Mouse (Mus musculus): ENCODE measurements around the gene Upp2. TPM values are rescaled to one million over a fixed set of nuclear protein-coding genes. Genes with fewer than 3 reads are reported as not detected.

Upp2 gene
- polyA plus RNA-seq, 1 experiment from 2014 or later = 11.4 TPM

DNA sequence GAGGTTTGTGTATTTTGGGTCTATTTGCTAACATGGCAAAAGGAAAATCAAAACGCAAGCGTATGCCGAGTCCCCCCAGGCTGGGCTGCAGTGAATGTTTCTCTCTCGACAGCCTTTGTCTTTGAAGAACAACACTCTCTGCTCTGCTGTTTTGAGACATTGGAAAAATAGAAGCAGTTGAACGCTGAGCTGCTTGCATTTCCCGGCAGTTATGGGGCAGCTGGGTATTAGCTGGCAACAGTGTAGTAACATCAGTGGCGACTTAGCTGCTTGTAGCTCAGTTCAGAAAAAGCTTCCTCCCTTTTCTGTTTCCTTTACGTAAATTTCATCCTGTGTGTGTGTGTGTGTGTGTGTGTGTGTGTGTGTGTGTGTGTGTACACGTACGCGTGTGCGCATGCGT, 93.5 kb downstream of the Upp2 start:
- WGBS = 52% methylated on average over 13 of the region's 13 CpGs
- no peaks in the 10 kb centered on the region for H3K36me3 ChIP-seq
- H3K27ac ChIP-seq = 0 out of 2 replicates have a peak overlapping the region, but pooled peaks have one; percentile 28
- peak; percentile 26; the same call in 1 of the 2 replicates for ATAC-seq (ENCODE audit: insufficient number of reproducible peaks, insufficient read depth, low FRiP score, low TSS enrichment, low read depth)
- no peaks in the 10 kb centered on the region for H3K9me3 ChIP-seq
- H3K27me3 ChIP-seq = no peaks in the 10 kb centered on the region
- H3K4me1 ChIP-seq = peaks cover 21% of the 10 kb centered on the region
- H3K4me2 ChIP-seq = peak overlapping the region; percentile 21; the same call in 1 of the 2 replicates
- no peak overlapping the region for H3K9ac ChIP-seq
- no peak overlapping the region for H3K4me3 ChIP-seq

DNA sequence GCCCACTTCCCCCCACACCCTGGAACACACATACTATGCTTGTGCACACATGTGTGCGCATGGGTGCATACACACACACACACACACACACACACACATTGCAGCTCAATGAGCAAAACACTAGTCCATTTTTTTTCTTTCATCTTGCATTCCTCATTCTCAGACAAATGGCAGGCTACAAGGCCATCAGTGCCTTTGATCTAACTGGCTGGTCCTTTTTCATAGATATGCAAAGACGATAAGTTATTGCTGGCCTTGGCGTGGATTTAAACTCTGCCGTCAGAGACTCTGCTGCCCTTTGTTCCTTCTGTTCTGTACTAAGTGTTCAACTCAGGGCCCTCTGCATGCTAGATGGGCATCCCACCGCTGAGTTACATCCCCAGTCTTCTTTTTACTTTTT, 94.0 kb downstream of the Upp2 start:
- H3K27me3 ChIP-seq = 0 out of 2 replicates have a peak, but pooled peaks cover 1% of the 10 kb centered on the region
- no peaks in the 10 kb centered on the region for H3K36me3 ChIP-seq
- no peaks in the 10 kb centered on the region for H3K9me3 ChIP-seq
- H3K4me2 ChIP-seq = no peak overlapping the region
- H3K4me1 ChIP-seq = peaks cover 20% of the 10 kb centered on the region
- H3K27ac ChIP-seq = 0 out of 2 replicates have a peak overlapping the region, but pooled peaks have one; percentile 28
- ATAC-seq (ENCODE audit: insufficient number of reproducible peaks, insufficient read depth, low FRiP score, low TSS enrichment, low read depth) = no peak
- H3K4me3 ChIP-seq = no peak overlapping the region
- 81% methylated on average over 5 of the region's 5 CpGs for WGBS
- H3K9ac ChIP-seq = no peak overlapping the region

DNA sequence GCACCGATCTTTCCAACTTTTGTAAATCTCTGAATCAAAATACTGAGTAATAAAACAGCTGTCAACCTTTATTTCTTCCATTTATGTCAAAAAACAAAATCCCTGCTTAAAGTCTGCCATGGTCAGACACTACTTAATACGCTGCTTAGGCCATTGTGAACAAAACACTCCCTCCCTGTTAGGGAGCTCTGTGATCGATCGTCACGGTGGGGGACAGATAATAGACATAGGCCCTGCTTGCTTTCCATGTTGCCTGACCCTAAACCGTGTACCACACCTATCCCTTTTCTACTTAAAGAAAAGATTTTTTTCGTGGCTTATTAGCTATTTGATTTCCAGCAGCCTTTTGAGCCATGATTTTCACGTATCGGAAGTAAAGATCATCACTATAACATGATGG, 95.6 kb downstream of the Upp2 start:
- no peak for ATAC-seq (ENCODE audit: insufficient number of reproducible peaks, insufficient read depth, low FRiP score, low TSS enrichment, low read depth)
- H3K9ac ChIP-seq = no peak overlapping the region
- H3K4me3 ChIP-seq = no peak overlapping the region
- H3K27me3 ChIP-seq = peaks cover 4% of the 10 kb centered on the region; the same call in 1 of the 2 replicates
- H3K27ac ChIP-seq = no peak overlapping the region
- peaks cover 13% of the 10 kb centered on the region for H3K4me1 ChIP-seq
- H3K36me3 ChIP-seq = no peaks in the 10 kb centered on the region
- H3K9me3 ChIP-seq = no peaks in the 10 kb centered on the region
- H3K4me2 ChIP-seq = no peak overlapping the region
- 80% methylated on average over 9 of the region's 9 CpGs for WGBS

DNA sequence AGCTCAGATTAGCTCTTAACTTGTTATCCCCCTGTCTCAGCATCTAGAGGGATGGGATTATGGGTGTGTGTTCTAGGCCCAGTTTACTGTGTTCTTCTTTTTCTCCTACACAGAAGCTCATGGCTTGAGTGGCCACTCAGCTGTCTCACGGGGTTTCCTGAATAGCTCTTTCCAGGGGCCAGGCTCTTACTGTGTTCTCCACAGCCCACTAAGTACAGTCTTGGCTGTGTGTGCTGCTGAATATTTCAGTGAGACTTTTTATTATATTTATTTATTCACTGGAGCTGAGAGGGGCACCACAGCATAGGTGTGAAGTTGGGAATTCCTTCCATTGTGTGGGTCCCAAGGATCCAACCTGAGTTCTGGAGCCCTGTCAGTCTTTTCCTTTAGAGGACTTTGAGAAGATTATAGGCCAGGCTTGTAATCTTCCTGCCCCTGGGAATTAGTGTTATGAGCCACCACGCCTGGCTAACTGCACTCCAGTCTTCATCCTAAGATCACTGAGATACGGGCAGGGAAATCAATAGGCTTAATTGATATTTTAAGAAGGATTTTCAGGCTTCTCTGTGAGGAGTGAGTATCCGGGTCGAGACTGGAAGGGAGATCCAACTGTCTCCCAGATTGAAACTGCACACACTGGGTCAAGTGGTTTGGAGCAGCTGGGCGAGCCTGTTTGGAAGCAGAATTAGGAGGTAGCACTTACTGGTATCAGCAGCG, 96.5 kb downstream of the Upp2 start:
- 83% methylated on average over 7 of the region's 7 CpGs for WGBS

DNA sequence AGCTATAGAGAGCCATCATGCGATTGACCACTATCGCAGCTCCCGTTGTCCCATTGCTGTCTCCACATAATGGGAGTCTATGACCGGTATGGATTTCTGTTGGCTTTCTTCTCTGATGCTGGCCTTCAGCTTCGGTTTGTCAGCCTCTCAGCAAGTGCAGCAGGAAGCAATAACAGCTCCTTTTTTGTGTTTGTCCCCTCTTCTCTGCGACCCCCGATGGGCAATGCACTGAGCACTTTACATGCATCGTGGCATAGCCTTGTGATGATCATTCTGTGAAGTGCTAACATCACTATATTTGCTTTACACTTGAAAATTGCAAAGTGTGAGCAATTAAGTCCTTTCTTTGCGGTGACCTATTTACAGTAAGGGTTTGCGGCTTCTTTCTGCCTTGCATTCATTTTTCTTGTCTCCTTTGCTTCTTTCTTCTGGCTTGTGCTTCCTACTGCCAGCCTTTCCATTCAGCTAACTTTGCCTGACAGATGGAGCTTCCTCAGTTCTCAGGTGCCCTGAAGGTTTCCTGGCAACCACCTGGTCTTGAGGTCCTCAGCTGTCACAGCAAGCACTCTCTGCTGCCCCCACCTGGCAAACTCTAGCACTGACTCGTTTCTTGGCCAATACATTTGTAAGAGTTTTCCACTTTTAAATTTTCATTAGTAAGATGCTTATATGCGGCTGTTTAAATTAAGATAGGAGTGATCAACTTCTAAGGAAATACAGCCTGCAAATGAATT, 98.2 kb downstream of the Upp2 start:
- no peak overlapping the region for H3K4me2 ChIP-seq
- H3K27ac ChIP-seq = no peak overlapping the region
- WGBS = 83% methylated on average over 12 of the region's 12 CpGs
- no peak for ATAC-seq (ENCODE audit: insufficient number of reproducible peaks, insufficient read depth, low FRiP score, low TSS enrichment, low read depth)
- H3K27me3 ChIP-seq = peaks cover 4% of the 10 kb centered on the region; the same call in 1 of the 2 replicates
- no peaks in the 10 kb centered on the region for H3K9me3 ChIP-seq
- no peaks in the 10 kb centered on the region for H3K36me3 ChIP-seq
- H3K4me3 ChIP-seq = no peak overlapping the region
- peaks cover 17% of the 10 kb centered on the region for H3K4me1 ChIP-seq
- no peak overlapping the region for H3K9ac ChIP-seq

More for the DNA sequence above, 96.5 kb downstream of the Upp2 start:
- ATAC-seq (ENCODE audit: insufficient number of reproducible peaks, insufficient read depth, low FRiP score, low TSS enrichment, low read depth) = no peak
- H3K27me3 ChIP-seq = peaks cover 4% of the 10 kb centered on the region; the same call in 1 of the 2 replicates
- H3K4me1 ChIP-seq = peaks cover 18% of the 10 kb centered on the region
- H3K9me3 ChIP-seq = no peaks in the 10 kb centered on the region
- H3K4me3 ChIP-seq = no peak overlapping the region
- no peaks in the 10 kb centered on the region for H3K36me3 ChIP-seq
- no peak overlapping the region for H3K9ac ChIP-seq
- no peak overlapping the region for H3K4me2 ChIP-seq
- H3K27ac ChIP-seq = no peak overlapping the region

DNA sequence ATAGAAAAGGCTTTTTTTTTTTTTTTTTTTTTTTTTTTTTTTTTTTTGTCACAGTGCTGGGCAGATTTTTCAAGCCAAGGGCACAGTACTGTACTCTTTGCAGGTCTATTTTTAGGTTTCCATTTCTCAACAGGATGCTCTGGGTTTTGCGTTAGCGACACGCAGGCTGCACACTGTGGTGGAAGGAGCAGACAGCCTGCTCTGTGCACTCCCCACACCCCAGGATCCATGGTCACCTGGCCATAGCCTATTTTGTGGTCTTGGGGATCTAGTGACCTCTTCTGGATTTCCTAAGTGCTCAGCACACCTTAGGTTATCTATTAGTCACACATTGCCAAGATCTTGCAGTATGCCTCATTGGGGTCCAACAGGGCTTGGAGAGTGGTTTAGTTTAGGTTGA, 100.2 kb downstream of the Upp2 start:
- no peaks in the 10 kb centered on the region for H3K36me3 ChIP-seq
- H3K27me3 ChIP-seq = peaks cover 4% of the 10 kb centered on the region; the same call in 1 of the 2 replicates
- H3K4me3 ChIP-seq = no peak overlapping the region
- no peak overlapping the region for H3K27ac ChIP-seq
- H3K4me2 ChIP-seq = no peak overlapping the region
- no peak for ATAC-seq (ENCODE audit: insufficient number of reproducible peaks, insufficient read depth, low FRiP score, low TSS enrichment, low read depth)
- WGBS = 72% methylated on average over 3 of the region's 3 CpGs
- H3K4me1 ChIP-seq = peaks cover 11% of the 10 kb centered on the region; the same call in 1 of the 2 replicates
- peaks cover 5% of the 10 kb centered on the region for H3K9me3 ChIP-seq
- no peak overlapping the region for H3K9ac ChIP-seq

DNA sequence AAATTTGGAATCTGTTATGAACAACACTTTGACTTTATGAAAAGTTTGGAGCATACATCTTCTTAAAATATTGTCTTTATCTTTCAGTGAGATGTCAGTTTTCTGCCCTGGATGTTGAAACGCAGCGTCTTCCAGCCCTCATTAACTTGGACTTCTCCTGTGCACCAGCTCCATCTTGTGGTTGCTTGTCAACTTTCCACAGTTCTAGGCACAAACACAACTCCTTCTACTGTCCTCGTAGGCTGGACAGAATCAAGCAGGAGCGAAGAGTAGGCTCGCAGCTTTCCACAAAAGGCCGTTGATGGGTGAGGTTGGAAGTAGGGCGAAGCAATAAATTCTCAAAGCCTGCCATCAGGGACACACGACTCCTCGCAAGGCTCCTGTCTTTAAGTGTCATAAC, 100.9 kb downstream of the Upp2 start:
- H3K4me2 ChIP-seq = no peak overlapping the region
- no peak for ATAC-seq (ENCODE audit: insufficient number of reproducible peaks, insufficient read depth, low FRiP score, low TSS enrichment, low read depth)
- no peak overlapping the region for H3K9ac ChIP-seq
- no peak overlapping the region for H3K27ac ChIP-seq
- peaks cover 5% of the 10 kb centered on the region for H3K9me3 ChIP-seq
- 49% methylated on average over 9 of the region's 9 CpGs for WGBS
- H3K4me1 ChIP-seq = peaks cover 11% of the 10 kb centered on the region; the same call in 1 of the 2 replicates
- no peaks in the 10 kb centered on the region for H3K36me3 ChIP-seq
- no peak overlapping the region for H3K4me3 ChIP-seq
- peaks cover 4% of the 10 kb centered on the region; the same call in 1 of the 2 replicates for H3K27me3 ChIP-seq

DNA sequence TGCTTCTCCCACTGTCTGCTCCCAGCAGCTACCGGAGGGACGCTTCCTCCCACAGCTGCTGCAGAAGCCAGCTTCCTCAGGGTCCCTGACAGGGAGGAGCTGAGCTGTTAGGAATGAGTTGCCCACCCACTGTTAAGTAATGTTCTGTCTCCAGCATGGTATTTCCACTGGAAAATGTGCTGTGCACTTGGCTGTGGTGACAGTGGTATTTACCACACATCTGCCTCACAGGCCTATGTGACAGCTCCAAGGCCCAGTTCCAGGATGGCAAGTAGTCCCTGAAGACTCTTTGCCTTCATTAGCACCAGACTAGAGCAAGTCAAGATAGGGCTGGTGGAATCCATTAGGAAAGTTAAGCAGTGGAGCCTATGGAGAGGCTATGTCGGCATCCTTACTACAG, 102.0 kb downstream of the Upp2 start:
- peaks cover 4% of the 10 kb centered on the region; the same call in 1 of the 2 replicates for H3K27me3 ChIP-seq
- no peak overlapping the region for H3K9ac ChIP-seq
- H3K9me3 ChIP-seq = peaks cover 8% of the 10 kb centered on the region
- H3K4me2 ChIP-seq = no peak overlapping the region
- H3K27ac ChIP-seq = no peak overlapping the region
- peaks cover 11% of the 10 kb centered on the region; the same call in 1 of the 2 replicates for H3K4me1 ChIP-seq
- WGBS = 49% methylated on average over 3 of the region's 3 CpGs
- H3K36me3 ChIP-seq = no peaks in the 10 kb centered on the region
- H3K4me3 ChIP-seq = no peak overlapping the region
- peak; percentile 44; the same call in 1 of the 2 replicates for ATAC-seq (ENCODE audit: insufficient number of reproducible peaks, insufficient read depth, low FRiP score, low TSS enrichment, low read depth)

DNA sequence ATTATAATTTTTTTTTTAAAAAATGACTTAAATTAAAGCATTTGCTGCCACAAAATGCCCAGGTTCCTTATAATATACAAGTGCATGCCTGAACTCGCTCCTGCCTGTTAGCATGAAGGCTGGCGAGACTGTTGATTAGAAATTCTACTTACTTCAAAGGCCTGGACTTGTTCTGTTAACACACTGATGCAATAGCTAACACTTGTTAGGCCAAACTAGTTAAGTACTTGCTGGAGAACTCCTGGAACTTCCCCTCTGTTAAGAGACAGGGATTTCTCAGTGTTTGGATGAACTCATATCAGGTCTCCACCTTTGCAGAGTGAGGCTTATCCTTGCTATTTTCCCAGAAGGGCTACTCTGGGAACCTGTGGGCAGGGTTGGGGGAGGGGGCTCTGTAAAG, 105.4 kb downstream of the Upp2 start:
- Histone ChIP-seq H3K9me3 (peaks cover 8% of the 10 kb centered on the region), H3K4me3 (no peak overlapping the region), H3K4me2 (no peak overlapping the region), H3K27ac (no peak overlapping the region), H3K27me3 (no peaks in the 10 kb centered on the region), H3K4me1 (peaks cover 11% of the 10 kb centered on the region; the same call in 1 of the 2 replicates), H3K36me3 (no peaks in the 10 kb centered on the region), H3K9ac (no peak overlapping the region)
- 84% methylated on average over 2 of the region's 2 CpGs for WGBS
- ATAC-seq (ENCODE audit: insufficient number of reproducible peaks, insufficient read depth, low FRiP score, low TSS enrichment, low read depth) = no peak

DNA sequence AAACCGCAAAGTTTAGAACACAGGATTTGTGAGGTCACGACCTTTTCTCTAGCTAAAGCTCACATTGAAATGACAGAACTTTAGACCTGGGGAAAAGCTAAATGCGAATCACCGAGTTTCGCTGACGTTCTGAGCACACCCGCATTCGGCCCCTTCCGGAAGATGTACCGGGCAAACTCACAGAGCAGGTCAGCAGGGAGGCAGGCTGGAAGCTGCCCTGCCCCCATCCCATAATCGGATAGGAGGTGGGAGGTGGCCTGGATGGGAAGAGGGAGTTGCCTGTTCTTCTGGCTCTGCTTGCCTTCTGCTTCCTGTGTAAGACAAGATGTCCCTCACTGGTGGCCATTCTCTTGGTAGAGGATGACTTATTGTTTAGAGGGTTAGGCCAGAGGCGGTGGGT, 112.9 kb downstream of the Upp2 start:
- WGBS = 70% methylated on average over 12 of the region's 12 CpGs
- Histone ChIP-seq H3K9me3 (no peaks in the 10 kb centered on the region), H3K36me3 (no peaks in the 10 kb centered on the region), H3K9ac (no peak overlapping the region), H3K4me3 (no peak overlapping the region), H3K27me3 (no peaks in the 10 kb centered on the region), H3K4me1 (peaks cover 7% of the 10 kb centered on the region; the same call in 1 of the 2 replicates), H3K27ac (no peak overlapping the region), H3K4me2 (no peak overlapping the region)
- ATAC-seq (ENCODE audit: insufficient number of reproducible peaks, insufficient read depth, low FRiP score, low TSS enrichment, low read depth) = no peak

DNA sequence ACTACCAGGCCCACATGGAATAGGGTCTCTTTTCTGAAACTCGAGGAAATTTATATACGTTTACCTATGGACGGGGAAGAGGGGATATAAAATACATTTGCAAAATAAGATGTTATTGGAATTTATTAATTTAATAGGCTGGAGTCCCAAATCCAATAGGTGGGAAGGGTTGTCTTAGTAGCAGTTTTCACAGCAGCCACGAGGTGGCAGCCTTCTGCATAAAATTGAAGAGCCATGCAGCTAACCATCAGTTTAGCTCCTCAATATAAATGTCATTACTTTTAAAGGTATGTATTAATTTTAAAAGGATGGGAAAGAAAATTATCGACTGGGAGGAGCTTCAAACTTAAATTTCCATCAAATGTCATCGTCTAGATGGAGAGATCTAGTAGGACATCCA, 113.7 kb downstream of the Upp2 start:
- H3K36me3 ChIP-seq = no peaks in the 10 kb centered on the region
- no peak overlapping the region for H3K4me2 ChIP-seq
- H3K4me1 ChIP-seq = peaks cover 7% of the 10 kb centered on the region; the same call in 1 of the 2 replicates
- no peak overlapping the region for H3K9ac ChIP-seq
- no peak overlapping the region for H3K27ac ChIP-seq
- ATAC-seq (ENCODE audit: insufficient number of reproducible peaks, insufficient read depth, low FRiP score, low TSS enrichment, low read depth) = no peak
- no peak overlapping the region for H3K4me3 ChIP-seq
- WGBS = 27% methylated on average over 6 of the region's 6 CpGs
- H3K27me3 ChIP-seq = no peaks in the 10 kb centered on the region
- no peaks in the 10 kb centered on the region for H3K9me3 ChIP-seq

Data from embryonic facial prominence, embryonic 13.5 days (tissue).